Comparison of ENCODE assay signal across 9 mouse cellular contexts in the genomic region with DNA sequence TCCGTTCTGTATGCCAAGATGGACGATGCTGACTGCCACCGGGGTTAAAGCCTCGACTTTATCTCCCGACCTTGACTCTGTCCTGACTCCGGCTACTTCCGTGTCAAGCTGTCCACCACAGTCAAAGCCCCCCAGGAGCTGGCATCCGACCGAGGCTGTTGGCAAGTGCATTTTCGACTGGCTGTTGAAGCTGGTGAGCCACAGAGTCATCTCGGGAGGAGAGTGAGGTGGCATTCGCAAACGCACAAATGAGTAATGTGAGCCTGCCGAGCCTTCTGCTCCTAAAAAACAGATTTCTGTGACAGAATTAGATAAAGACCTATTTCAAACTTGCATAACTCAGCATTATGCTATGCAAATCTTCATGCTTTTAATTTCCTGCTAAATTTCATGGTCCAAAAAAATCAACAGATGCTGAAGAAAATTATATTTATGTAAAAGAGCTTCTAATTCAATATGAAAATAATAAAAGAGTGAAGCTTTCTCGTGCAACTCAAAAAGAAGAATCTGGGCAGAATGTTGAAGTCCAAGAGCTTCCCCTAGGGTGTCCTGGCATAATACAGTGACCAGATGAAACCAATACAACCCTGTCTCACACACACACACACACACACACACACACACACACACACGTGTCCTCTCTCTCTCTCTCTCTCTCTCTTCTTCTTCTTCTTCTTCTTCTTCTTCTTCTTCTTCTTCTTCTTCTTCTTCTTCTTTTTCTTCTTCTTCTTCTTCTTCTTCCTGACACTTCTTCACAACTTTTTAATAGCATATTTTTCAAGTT.
DNase-seq lines count a peak whose midpoint lies in the region; ATAC-seq and TF ChIP-seq lines count a peak whose summit lies in the region.
"Had no signal": no experiment of that assay in that cellular context is flagged by ENCODE, and none has a peak within 500 bp of the region (broad histone marks: within the 10 kb centered on the region; RNA-seq: fewer than 3 reads in every experiment).

No protein-coding gene starts in this region.

- peaks cover 6% of the 10 kb centered on the region for H3K4me1 ChIP-seq in thymus, adult 2 months (replicated peaks; ENCODE audit: control insufficient read depth, insufficient read depth, low read length)
- peaks cover 9% of the 10 kb centered on the region for H3K4me1 ChIP-seq in liver, embryonic 12.5 days
- H3K4me1 ChIP-seq in forebrain, embryonic 13.5 days = no peaks in the 10 kb centered on the region

- TF ChIP-seq CTCF in layer of hippocampus, adult 2 months (conservative IDR thresholded peaks at IDR 0.05) = no peak
- no peak for TF ChIP-seq CTCF in thymus, adult 2 months (IDR thresholded peaks at IDR 0.05; ENCODE audit: borderline replicate concordance, control insufficient read depth, extremely low read depth, insufficient read depth, low read length, poor library complexity)

- H3K27me3 ChIP-seq in thymus, adult 2 months (ENCODE audit: control insufficient read depth, insufficient read depth, low read length) = no peaks in the 10 kb centered on the region
- no peaks in the 10 kb centered on the region for H3K27me3 ChIP-seq in liver, embryonic 12.5 days (replicated peaks)
- no peaks in the 10 kb centered on the region for H3K27me3 ChIP-seq in forebrain, embryonic 13.5 days

- DNase-seq in kidney, postnatal 14 days = peak; percentile 10
- DNase-seq in kidney, adult 11 months = no peak
- DNase-seq in cerebellum, adult 11 months = peak; percentile 75
- peak; percentile 64 to 79 for DNase-seq in layer of hippocampus, adult 2 months (ENCODE audit: low spot score in 2 of 2)
- DNase-seq in right cerebral cortex, postnatal 10 days (ENCODE audit: low spot score in 2 of 2) = peak; percentile 74 to 83
- DNase-seq in thymus, adult 2 months = no peak

- 93% methylated on average over 16 of the region's 16 CpGs for WGBS in thymus, adult 2 months
- 69% methylated on average over 16 of the region's 16 CpGs for WGBS in liver, embryonic 12.5 days (ENCODE audit: insufficient replicate concordance)
- 85% methylated on average over 16 of the region's 16 CpGs for WGBS in forebrain, embryonic 13.5 days

- ATAC-seq in liver, embryonic 12.5 days = no peak
- no peak for ATAC-seq in forebrain, embryonic 13.5 days

- H3K9me3 ChIP-seq in liver, embryonic 12.5 days (replicated peaks) = no peaks in the 10 kb centered on the region
- no peaks in the 10 kb centered on the region for H3K9me3 ChIP-seq in forebrain, embryonic 13.5 days (replicated peaks)
- H3K9me3 ChIP-seq: G1E had no signal

- TF ChIP-seq POLR2A in thymus, adult 2 months (IDR thresholded peaks at IDR 0.05; ENCODE audit: control insufficient read depth, extremely low read depth, insufficient read depth, low read length, poor library complexity) = no peak

- no peak overlapping the region for H3K4me3 ChIP-seq in layer of hippocampus, adult 2 months
- H3K4me3 ChIP-seq in thymus, adult 2 months (ENCODE audit: control insufficient read depth, insufficient read depth, low read length) = no peak overlapping the region
- H3K4me3 ChIP-seq in liver, embryonic 12.5 days = no peak overlapping the region
- no peak overlapping the region for H3K4me3 ChIP-seq in forebrain, embryonic 13.5 days

- no peak overlapping the region for H3K4me2 ChIP-seq in liver, embryonic 12.5 days
- no peak overlapping the region for H3K4me2 ChIP-seq in forebrain, embryonic 13.5 days

- no peaks in the 10 kb centered on the region for H3K36me3 ChIP-seq in thymus, adult 2 months (ENCODE audit: control insufficient read depth, insufficient read depth, low read length)
- no peaks in the 10 kb centered on the region for H3K36me3 ChIP-seq in liver, embryonic 12.5 days
- H3K36me3 ChIP-seq in forebrain, embryonic 13.5 days (ENCODE audit: poor library complexity, severe bottlenecking) = no peaks in the 10 kb centered on the region
- H3K36me3 ChIP-seq: G1E had no signal

- peak overlapping the region; percentile 89 for H3K27ac ChIP-seq in layer of hippocampus, adult 2 months
- H3K27ac ChIP-seq in thymus, adult 2 months (ENCODE audit: control insufficient read depth, insufficient read depth, low read length) = no peak overlapping the region
- no peak overlapping the region for H3K27ac ChIP-seq in liver, embryonic 12.5 days
- no peak overlapping the region for H3K27ac ChIP-seq in forebrain, embryonic 13.5 days

- no peak overlapping the region for H3K9ac ChIP-seq in liver, embryonic 12.5 days
- no peak overlapping the region for H3K9ac ChIP-seq in forebrain, embryonic 13.5 days

Comparison
In these comparisons a context has a peak if more than half of its experiments do, and no peak if none do; other contexts are left out.
1. DNase-seq: peak in kidney, postnatal 14 days (single experiment), cerebellum, adult 11 months (single experiment), layer of hippocampus, adult 2 months (2 of 2) and right cerebral cortex, postnatal 10 days (2 of 2); none in kidney, adult 11 months (single experiment) and thymus, adult 2 months (single experiment).